Mouse (Mus musculus) natural killer cell, adult 2 months (primary cell): ENCODE measurements around the gene 4930544D05Rik.
A peak's percentile ranks its signal among the peaks of the same experiment; 100 is the strongest.

ENCODE experiments used
- DNase-seq, 2 experiments: peaks; one replicate each; pipeline ENCODE4 v3.0.0; 2022; ENCODE audit warnings: low spot score in 2 of 2

Gene 4930544D05Rik

GRCm38 (mm10) chr11:70598451-70598953 lies 17.1 kb upstream of the 4930544D05Rik start:
- no peak for DNase-seq

DNA sequence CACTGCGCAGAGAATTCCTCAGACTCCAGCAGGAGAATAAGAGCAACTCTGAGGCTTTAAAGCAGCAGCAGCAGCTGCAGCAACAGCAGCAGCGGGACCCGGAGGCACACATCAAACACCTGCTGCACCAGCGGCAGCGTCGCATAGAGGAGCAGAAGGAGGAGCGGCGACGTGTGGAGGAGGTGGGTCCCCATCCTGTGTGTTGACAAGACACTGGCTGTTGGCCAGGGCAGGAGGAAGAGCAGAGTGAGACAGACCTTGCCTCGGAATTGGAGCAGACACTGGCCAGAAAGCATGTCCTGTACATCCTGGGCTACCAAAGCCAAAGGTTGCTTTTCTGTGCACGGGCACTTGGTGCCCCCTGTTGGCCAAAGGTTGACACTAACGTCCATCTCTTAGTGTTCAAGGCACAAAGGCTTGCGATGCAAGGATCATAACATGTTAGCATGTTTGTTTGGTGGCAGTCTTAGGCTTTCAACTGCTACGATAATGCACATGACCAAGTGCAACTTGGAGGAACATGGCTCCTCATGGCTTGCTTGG lies 10.6 kb upstream of the 4930544D05Rik start:
- peak; percentile 57 to 74 for DNase-seq

GRCm38 (mm10) chr11:70606717-70607116 lies 8.9 kb upstream of the 4930544D05Rik start:
- no peak for DNase-seq

GRCm38 (mm10) chr11:70607611-70608010 lies 8.0 kb upstream of the 4930544D05Rik start:
- DNase-seq: no peak

- peak in 1 of 2 experiments; percentile 42 for DNase-seq
Observed at GRCm38 (mm10) chr11:70608381-70609066, 7.1 kb upstream of the 4930544D05Rik start.

DNA sequence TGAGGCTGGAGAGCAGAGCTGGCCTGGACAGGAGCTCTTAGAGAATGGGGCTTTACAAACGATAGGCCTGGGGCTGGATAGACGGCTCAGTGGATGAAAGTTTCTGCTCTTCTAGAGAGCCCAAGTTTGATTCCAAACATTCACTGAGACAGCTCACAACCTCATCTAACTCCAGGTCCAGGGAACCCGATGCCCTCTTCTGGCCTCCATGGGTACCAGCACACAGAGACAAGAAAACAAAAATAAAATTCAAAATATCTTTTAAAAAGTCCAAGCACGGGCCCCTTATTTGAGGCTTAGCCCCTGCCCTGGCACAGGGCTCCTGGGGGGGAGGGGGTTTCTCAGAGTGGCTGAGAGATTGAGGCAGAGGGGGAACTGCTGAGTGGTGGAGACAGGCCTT lies 4.9 kb upstream of the 4930544D05Rik start:
- no peak for DNase-seq

GRCm38 (mm10) chr11:70612505-70612904 lies 3.1 kb upstream of the 4930544D05Rik start:
- no peak for DNase-seq

DNA sequence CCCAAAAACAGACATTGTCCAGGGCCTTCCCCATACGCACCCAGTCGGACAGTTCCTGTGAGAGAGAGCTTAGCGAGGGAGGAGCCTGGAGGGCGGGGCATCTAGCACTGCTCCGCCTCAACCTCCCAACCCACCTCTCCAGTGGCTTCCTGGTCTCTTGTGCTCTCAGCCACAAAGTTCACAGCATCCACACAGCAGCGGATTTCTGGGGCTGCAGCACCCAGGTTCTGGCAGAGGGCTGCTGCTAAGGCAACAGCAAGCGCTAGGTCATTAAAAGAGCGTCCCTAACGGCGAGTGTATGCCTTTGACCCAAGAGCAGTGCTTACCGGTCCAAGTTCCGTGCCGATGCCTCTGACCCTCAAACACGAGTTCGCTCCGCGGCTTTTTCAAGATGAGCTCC lies 574 bp upstream of the 4930544D05Rik start:
- peak; percentile 74 to 80 for DNase-seq

GRCm38 (mm10) chr11:70619101-70619500 lies 3.5 kb downstream of the 4930544D05Rik start, which contains the start of gene Chrne:
Chrne (minus strand) TSS chr11:70619216.
- peak; percentile 36 to 50 for DNase-seq

GRCm38 (mm10) chr11:70621972-70622814 lies 6.5 kb downstream of the 4930544D05Rik start:
- DNase-seq: peak; percentile 42 to 43

GRCm38 (mm10) chr11:70623053-70623742 lies 7.5 kb downstream of the 4930544D05Rik start:
- DNase-seq: no peak

- DNase-seq: peak; percentile 40 to 64
Observed at GRCm38 (mm10) chr11:70625473-70625872, 9.8 kb downstream of the 4930544D05Rik start.

DNA sequence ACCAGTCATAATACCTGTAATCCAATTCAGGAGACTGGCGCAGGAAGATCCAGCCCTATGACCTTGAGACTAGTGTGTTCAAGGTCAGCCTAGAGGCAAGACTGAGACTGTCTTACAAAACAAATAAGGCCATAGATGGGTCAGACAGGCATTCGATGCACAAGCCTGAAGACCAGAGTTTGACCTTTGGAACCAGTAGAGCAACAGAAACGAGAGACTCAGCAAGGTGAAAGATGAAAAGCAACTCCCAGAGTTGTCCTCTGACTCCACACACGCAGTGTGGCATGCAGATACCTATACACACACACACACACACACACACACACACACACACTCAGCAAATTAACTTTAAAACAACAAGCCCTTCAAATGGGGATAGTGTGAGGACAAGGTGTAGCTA lies 11.2 kb downstream of the 4930544D05Rik start:
- no peak for DNase-seq

DNA sequence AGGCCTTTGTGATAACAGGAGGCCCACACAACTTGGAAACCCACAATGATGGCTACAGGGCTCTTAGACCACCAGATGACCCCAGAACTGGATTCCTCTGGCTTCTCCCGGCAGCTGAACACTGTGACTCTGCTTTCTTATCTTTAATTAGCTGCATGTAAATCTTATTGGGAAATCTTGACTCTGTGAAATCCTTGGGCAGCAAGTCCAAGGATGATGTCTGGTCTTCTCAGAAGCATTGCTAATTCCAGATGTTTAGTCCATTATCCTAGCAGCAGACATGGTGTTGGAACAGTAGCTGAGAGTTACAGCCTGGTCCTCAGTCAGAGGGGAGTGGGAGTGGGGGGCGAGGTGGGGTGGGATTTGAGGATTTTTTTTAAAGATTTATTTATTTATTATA lies 12.8 kb downstream of the 4930544D05Rik start:
- no peak for DNase-seq

- peak in 1 of 2 experiments; percentile 49 for DNase-seq
Observed at GRCm38 (mm10) chr11:70629557-70629956, 13.9 kb downstream of the 4930544D05Rik start.

GRCm38 (mm10) chr11:70630129-70630528 lies 14.5 kb downstream of the 4930544D05Rik start:
- no peak for DNase-seq

- no peak for DNase-seq
Observed at GRCm38 (mm10) chr11:70635601-70636000, 20.0 kb downstream of the 4930544D05Rik start.

GRCm38 (mm10) chr11:70637764-70638163 lies 22.1 kb downstream of the 4930544D05Rik start:
- DNase-seq: no peak

DNA sequence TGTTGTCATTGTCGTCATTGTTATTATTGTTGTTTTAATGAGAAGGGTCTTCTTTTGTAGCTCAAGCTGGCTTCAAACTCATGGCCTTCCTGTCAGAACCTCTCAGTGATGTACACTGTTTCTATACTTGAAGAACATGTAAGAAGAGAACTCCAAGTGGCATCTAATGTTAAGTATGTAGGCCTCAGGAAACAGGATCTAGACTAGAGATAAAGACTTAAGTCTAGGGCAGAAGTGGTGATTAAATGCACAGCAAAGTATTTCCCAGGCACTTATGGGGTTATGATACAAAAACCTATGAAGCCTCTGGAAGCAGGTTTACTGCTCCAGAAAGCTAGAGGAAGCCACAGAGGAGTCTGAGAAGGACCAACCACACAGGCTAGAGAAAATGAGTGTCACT lies 22.6 kb downstream of the 4930544D05Rik start:
- no peak for DNase-seq

DNA sequence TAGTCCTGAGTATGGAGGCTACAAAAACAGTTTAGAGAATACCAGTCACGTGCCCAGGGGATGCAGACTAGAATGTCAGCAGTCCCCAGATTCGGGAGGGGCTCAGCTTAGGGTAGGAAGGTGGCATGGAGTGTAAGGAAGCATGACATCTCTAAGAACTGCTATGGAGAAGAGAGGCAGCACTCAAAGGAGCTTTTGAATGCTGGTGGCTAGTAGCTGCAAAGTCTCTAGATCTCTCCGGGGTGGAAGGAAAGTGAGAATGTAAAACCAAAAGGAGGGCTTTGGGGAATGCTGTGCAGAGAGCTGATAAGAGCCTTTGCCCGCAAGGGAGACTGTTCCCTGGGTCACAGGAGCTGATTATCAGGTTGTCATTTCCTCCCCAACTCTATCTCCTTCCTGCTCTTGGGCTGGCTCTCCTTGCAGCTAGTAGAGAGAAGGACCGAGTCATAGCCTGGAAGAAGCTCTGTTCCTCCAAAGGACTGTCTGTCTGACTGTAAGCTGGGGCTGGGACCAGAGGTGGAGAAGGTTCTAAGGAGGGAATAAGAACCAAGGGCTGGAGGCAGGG lies 23.1 kb downstream of the 4930544D05Rik start, which contains the start of gene Gp1ba:
Gene Gp1ba (plus strand): TSS at position 409 of the 565 bp plus-strand sequence.
- no peak for DNase-seq

DNA sequence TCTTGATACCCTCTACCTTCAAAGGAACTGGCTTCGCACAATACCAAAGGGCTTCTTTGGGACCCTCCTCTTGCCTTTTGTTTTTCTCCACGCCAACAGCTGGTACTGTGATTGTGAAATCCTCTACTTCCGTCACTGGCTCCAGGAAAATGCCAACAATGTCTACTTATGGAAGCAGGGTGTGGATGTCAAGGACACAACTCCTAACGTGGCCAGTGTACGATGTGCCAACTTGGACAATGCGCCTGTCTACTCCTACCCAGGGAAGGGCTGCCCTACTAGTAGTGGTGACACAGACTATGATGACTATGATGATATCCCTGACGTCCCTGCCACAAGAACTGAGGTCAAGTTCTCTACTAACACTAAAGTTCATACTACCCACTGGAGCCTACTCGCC lies 24.3 kb downstream of the 4930544D05Rik start:
- no peak for DNase-seq
